Mouse (Mus musculus): ENCODE measurements around the gene Hps3.
A peak's percentile ranks its signal among the peaks of the same experiment; 100 is the strongest.
"Not testable (repeated sequence)": the region's sequence is repeated elsewhere in the genome, so short reads cannot be mapped to it uniquely, and the experiment has no call there.

Gene Hps3

GRCm38 (mm10) chr3:20034719-20035404 is at the start of gene Hps3:
Hps3 (minus strand) TSS chr3:20035315.
- DNase-seq = peak; percentile 90 to 92

GRCm38 (mm10) chr3:20082161-20082560 is 47.0 kb upstream of the Hps3 start:
- DNase-seq = no peak

GRCm38 (mm10) chr3:20076145-20077053 is 41.3 kb upstream of the Hps3 start:
- no peak for DNase-seq

GRCm38 (mm10) chr3:20058197-20058541 is 23.1 kb upstream of the Hps3 start:
- peak in 1 of 2 experiments; percentile 9 for DNase-seq

- peak; percentile 93 to 95 for DNase-seq
Observed at GRCm38 (mm10) chr3:20057306-20058196, 22.4 kb upstream of the Hps3 start, which contains the start of gene Hltf. Hltf (plus strand) TSS chr3:20057811.

GRCm38 (mm10) chr3:20044736-20045135 is 9.6 kb upstream of the Hps3 start:
- DNase-seq = not testable (repeated sequence)

GRCm38 (mm10) chr3:20041461-20041860 is 6.3 kb upstream of the Hps3 start:
- not testable (repeated sequence) for DNase-seq

GRCm38 (mm10) chr3:20036069-20036468 is 954 bp upstream of the Hps3 start:
- DNase-seq = no peak

- no peak for DNase-seq
Observed at GRCm38 (mm10) chr3:20033761-20034718, 1.1 kb downstream of the Hps3 start.

GRCm38 (mm10) chr3:20030807-20031206 is 4.3 kb downstream of the Hps3 start:
- DNase-seq = no peak

GRCm38 (mm10) chr3:20028640-20029039 is 6.5 kb downstream of the Hps3 start:
- DNase-seq = no peak

GRCm38 (mm10) chr3:20027788-20028187 is 7.3 kb downstream of the Hps3 start:
- DNase-seq = no peak

- DNase-seq = no peak
Observed at GRCm38 (mm10) chr3:20026996-20027689, 8.0 kb downstream of the Hps3 start.

- no peak for DNase-seq
Observed at GRCm38 (mm10) chr3:20026481-20026880, 8.6 kb downstream of the Hps3 start.

GRCm38 (mm10) chr3:20023832-20024231 is 11.3 kb downstream of the Hps3 start:
- no peak for DNase-seq

GRCm38 (mm10) chr3:20018076-20018475 is 17.0 kb downstream of the Hps3 start:
- no peak for DNase-seq

- DNase-seq = no peak
Observed at GRCm38 (mm10) chr3:20014454-20014853, 20.7 kb downstream of the Hps3 start.

- not testable (repeated sequence) for DNase-seq
Observed at GRCm38 (mm10) chr3:20010905-20011304, 24.2 kb downstream of the Hps3 start.

- DNase-seq = no peak
Observed at GRCm38 (mm10) chr3:20010464-20010863, 24.7 kb downstream of the Hps3 start.

- no peak for DNase-seq
Observed at GRCm38 (mm10) chr3:20007759-20008158, 27.4 kb downstream of the Hps3 start.

GRCm38 (mm10) chr3:20007275-20007674 is 27.8 kb downstream of the Hps3 start:
- no peak for DNase-seq

Data from cerebellum, adult 18-20 months (tissue).